Mouse (Mus musculus) MEL (cell line): Measurements from ENCODE around the gene Asb17.

Experiments
- CHD1 ChIP-seq: IDR thresholded peaks from 2 replicates; pipeline ENCODE4 v1.6.1; 2012; ENCODE audit warnings: low read depth, mild to moderate bottlenecking, inconsistent platforms, low read length, improper control_type of control experiment
- CTCF ChIP-seq, 3 experiments: IDR thresholded peaks in 2 of 3; conservative IDR thresholded peaks in 1 of 3; 2 replicates each; pipeline ENCODE4 v1.5.1; 2011 to 2012; ENCODE audit warnings: low read length in 3 of 3, low read depth in 2 of 3, mild to moderate bottlenecking in 2 of 3, improper control_type of control experiment in 1 of 3, inconsistent platforms in 1 of 3, mixed read lengths in 1 of 3, moderate library complexity in 1 of 3; ENCODE audit not compliant: control insufficient read depth in 1 of 3, insufficient read depth in 1 of 3, poor library complexity in 1 of 3, severe bottlenecking in 1 of 3
- NRF1 ChIP-seq: IDR thresholded peaks from 2 replicates; pipeline ENCODE4 v1.6.1; 2014; ENCODE audit warnings: low read depth, mild to moderate bottlenecking, inconsistent platforms, low read length, improper control_type of control experiment, moderate library complexity; ENCODE audit not compliant: poor library complexity, insufficient read depth, severe bottlenecking
- POLR2A ChIP-seq, 2 experiments: IDR thresholded peaks; 2 replicates each; pipeline ENCODE4 v1.6.1; 2011 to 2012; ENCODE audit warnings: low read length in 2 of 2, mild to moderate bottlenecking in 2 of 2, control low read depth in 1 of 2, improper control_type of control experiment in 1 of 2, low read depth in 1 of 2, moderate library complexity in 1 of 2; ENCODE audit not compliant: control insufficient read depth in 1 of 2, insufficient read depth in 1 of 2, poor library complexity in 1 of 2

DNA sequence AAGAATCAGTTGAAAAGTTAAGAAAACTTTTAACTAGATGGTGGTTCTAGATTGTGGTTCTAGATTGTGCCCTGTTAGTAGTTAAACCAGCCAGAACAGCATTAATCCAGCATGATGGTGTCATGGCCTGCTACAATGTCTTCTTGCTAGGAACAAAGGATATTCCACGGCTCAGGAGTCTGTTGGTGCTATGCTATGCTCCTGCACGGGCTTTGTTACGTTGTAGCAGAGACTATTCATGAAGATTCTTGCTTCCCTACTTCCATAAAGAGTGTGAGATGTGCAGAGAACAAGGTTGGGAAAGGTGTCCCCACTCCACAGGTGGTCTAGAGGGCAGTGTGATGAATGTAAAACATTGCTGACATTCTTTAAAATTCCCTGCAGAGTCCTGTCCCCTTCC, 7.7 kb upstream of the Asb17 start:
- TF ChIP-seq CTCF (IDR thresholded peaks at IDR 0.05 in 2 of 3, conservative IDR thresholded peaks at IDR 0.05 in 1 of 3; ENCODE audit: control insufficient read depth in 1 of 3, insufficient read depth in 1 of 3, low read depth in 2 of 3, low read length in 3 of 3, poor library complexity in 1 of 3, severe bottlenecking in 1 of 3) (no peak), CHD1 (no peak), NRF1 (no peak), POLR2A (IDR thresholded peaks at IDR 0.05; ENCODE audit: control insufficient read depth in 1 of 2, insufficient read depth in 1 of 2, low read depth in 1 of 2, low read length in 2 of 2, poor library complexity in 1 of 2) (no peak)
